Mouse (Mus musculus) stomach, postnatal 0 days (tissue): Measurements from ENCODE around the gene Tenm4. TPM values are rescaled to one million over a fixed set of nuclear protein-coding genes. Genes with fewer than 3 reads are reported as not detected.

ENCODE experiments used
- ATAC-seq: fragments of 200-750 bp; cut with Nextera tagmentation; 2 replicates; pipeline ENCODE4 v1.8.0; 2017; ENCODE audit not compliant: low FRiP score, low TSS enrichment
- DNase-seq: peaks from one replicate; pipeline ENCODE4 v3.0.0-alpha.2; 2016; ENCODE audit warnings: low spot score
- H3K27ac ChIP-seq: fragments of 300-500 bp; sonication (generic); replicated peaks from 2 replicates; pipeline ENCODE4 v1.5.1; 2014; ENCODE audit warnings: mild to moderate bottlenecking, control low read depth
- H3K27me3 ChIP-seq: fragments of 300-500 bp; sonication (generic); 2 replicates; pipeline ENCODE4 v1.6.1; 2014; ENCODE audit warnings: low read length; ENCODE audit not compliant: control insufficient read depth, insufficient read depth
- H3K36me3 ChIP-seq: fragments of 300-500 bp; sonication (generic); 2 replicates; pipeline ENCODE4 v1.6.1; 2014; ENCODE audit warnings: low read length, mixed read lengths; ENCODE audit not compliant: control insufficient read depth, insufficient read depth
- H3K4me1 ChIP-seq: fragments of 300-500 bp; sonication (generic); replicated peaks from 2 replicates; pipeline ENCODE4 v1.6.1; 2014; ENCODE audit warnings: antibody characterized with exemption; ENCODE audit not compliant: control insufficient read depth, insufficient read depth
- H3K4me2 ChIP-seq: fragments of 300-500 bp; sonication (generic); replicated peaks from 2 replicates; pipeline ENCODE4 v1.6.1; 2014; ENCODE audit warnings: low read depth, mild to moderate bottlenecking, control low read depth, moderate library complexity
- H3K4me3 ChIP-seq: fragments of 300-500 bp; sonication (generic); 2 replicates; pipeline ENCODE4 v1.5.1; 2014; ENCODE audit warnings: low read depth, low read length, control low read depth
- H3K9ac ChIP-seq: fragments of 300-500 bp; sonication (generic); 2 replicates; pipeline ENCODE4 v1.6.1; 2014; ENCODE audit warnings: mild to moderate bottlenecking, low read length, control low read depth, mixed read lengths
- H3K9me3 ChIP-seq: fragments of 300-500 bp; sonication (generic); 2 replicates; pipeline ENCODE4 v1.6.1; 2016; ENCODE audit warnings: low read length; ENCODE audit not compliant: control insufficient read depth
- CTCF ChIP-seq: IDR thresholded peaks from 2 replicates; pipeline ENCODE4 v1.5.1; 2016; ENCODE audit warnings: antibody characterized with exemption, low read depth, mild to moderate bottlenecking, moderate library complexity
- EP300 ChIP-seq: optimal IDR thresholded peaks from 2 replicates; pipeline ENCODE3; 2016; ENCODE audit warnings: antibody characterized with exemption
- WGBS: fragments of 180-500 bp; shearing (Covaris S2); extraction: QIAGEN DNeasy Blood & Tissue Kit; methylation state at CpG from one replicate; pipeline ENCODE4 v1.1.7; 2014; 5-methylcytosine and 5-hydroxymethylcytosine counted together
- polyA plus RNA-seq: library from polyadenylated mRNA; unstranded; fragments of >200 nt; fragmentation: Nextera tagmentation; extraction: Ambion mirVana; gene quantifications from 2 replicates; pipeline ENCODE4 v1.2.1, GENCODE M21; 2015

The Tenm4 gene
- polyA plus RNA-seq, 1 experiment from 2014 or later, result 7.2 TPM

DNA sequence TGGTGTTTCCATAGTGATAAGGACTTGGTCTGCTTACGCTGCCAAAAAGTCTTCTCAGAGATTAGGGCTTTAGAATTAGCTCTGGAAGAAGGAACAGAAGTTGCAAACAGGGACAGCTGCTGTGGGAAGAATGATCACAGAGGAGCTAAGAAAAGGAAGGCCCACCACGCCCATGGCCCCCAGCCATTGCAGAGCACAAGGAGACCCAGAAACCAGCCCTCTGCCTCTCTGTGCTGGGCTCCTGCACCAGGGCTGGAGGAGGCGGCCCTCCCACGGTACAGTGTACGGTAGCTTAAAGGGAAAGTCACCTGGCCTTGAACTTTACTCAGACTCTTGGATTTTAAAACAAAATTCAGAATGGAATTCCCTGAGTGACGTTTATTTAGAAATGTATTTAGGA, 597.7 kb downstream of the Tenm4 start:
- Histone ChIP-seq H3K9me3 (no peaks in the 10 kb centered on the region), H3K4me2 (no peak overlapping the region), H3K27ac (peak overlapping the region; percentile 78; the same call in 1 of the 2 replicates), H3K36me3 (no peaks in the 10 kb centered on the region), H3K4me1 (no peaks in the 10 kb centered on the region), H3K9ac (no peak overlapping the region), H3K4me3 (no peak overlapping the region), H3K27me3 (no peaks in the 10 kb centered on the region)
- DNase-seq (no peak), ATAC-seq (peak; percentile 45; the same call in 1 of the 2 replicates)
- WGBS, result 59% methylated on average over 6 of the region's 6 CpGs
- no peak for TF ChIP-seq CTCF
- TF ChIP-seq EP300, result no peak

DNA sequence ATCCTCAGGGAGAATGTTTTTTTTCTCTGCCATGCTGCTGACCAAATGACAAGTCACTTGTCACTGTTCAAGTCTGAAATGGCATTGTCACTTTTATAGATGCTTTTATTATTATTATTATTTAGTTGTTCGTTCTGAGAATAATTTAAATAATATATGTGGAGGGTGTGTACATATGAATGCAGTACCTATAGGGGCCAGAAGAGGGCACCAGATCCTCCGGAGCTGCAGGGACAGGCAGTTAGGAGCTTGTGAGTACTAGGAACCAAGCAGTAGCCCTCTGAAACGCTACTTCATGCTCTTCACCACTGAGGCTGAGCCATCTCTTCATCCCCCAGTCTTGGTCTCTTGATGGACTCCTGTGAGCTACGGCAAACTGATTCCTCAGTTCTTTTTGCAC, 598.7 kb downstream of the Tenm4 start:
- TF ChIP-seq EP300 (no peak), CTCF (peak; percentile 71)
- Histone ChIP-seq H3K9me3 (no peaks in the 10 kb centered on the region), H3K9ac (no peak overlapping the region), H3K27me3 (no peaks in the 10 kb centered on the region), H3K4me1 (no peaks in the 10 kb centered on the region), H3K36me3 (no peaks in the 10 kb centered on the region), H3K4me2 (no peak overlapping the region), H3K27ac (peak overlapping the region; percentile 78; the same call in 1 of the 2 replicates), H3K4me3 (no peak overlapping the region)
- DNase-seq, result peak; percentile 25
- no peak for ATAC-seq
- 68% methylated on average over 4 of the region's 4 CpGs for WGBS

DNA sequence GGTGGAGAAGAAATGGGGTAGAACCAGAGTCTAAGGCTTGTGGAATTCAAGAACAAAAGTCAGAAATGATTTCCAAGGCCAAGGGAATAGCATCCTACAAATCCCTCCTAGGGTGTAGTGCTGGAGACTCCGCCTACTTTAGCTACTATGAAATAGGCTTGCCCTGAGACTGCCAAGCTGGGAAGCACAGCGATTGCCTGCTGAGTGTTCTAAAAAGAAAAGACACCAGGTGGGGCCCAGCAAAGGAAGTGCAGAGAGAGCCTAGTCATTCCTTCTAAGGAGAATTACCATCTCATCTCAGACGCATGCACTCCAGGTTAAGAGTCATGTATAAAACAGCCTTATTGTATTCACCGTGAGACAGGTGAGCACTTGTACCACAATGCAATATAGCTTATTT, 601.9 kb downstream of the Tenm4 start:
- Histone ChIP-seq H3K4me3 (no peak overlapping the region), H3K4me1 (no peaks in the 10 kb centered on the region), H3K27me3 (no peaks in the 10 kb centered on the region), H3K9me3 (no peaks in the 10 kb centered on the region), H3K9ac (no peak overlapping the region), H3K36me3 (no peaks in the 10 kb centered on the region), H3K27ac (no peak overlapping the region), H3K4me2 (no peak overlapping the region)
- ATAC-seq, result no peak
- DNase-seq, result no peak
- TF ChIP-seq EP300, result no peak
- no peak for TF ChIP-seq CTCF
- 78% methylated on average over 4 of the region's 4 CpGs for WGBS

DNA sequence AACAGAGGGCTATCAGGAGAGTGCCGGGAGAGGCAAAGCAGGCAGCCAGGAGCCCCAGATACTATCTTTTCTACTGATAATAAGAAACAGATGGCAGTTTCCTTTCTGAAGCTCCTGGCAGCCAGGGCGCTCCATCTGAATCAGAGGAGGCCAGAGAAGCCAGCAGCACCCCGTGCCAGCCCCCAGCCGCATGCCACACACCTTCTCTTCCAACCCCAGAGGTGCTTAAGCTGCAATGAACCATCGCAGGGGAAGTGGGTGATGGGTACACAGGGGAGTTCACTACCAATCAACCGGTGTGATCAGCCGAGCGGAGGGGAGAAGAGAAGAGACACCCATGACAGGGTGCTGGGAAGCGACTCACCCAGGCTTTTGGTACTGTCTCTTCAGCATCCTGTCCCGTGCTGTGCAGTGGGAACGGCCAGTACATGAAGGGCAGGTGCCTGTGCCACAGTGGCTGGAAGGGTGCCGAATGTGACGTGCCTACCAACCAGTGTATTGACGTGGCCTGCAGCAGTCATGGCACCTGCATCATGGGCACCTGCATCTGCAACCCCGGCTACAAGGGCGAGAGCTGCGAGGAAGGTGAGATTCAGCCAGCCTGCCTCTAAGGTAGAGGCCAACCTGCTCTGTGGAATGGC, 602.7 kb downstream of the Tenm4 start:
- Histone ChIP-seq H3K4me3 (no peak overlapping the region), H3K27me3 (no peaks in the 10 kb centered on the region), H3K27ac (no peak overlapping the region), H3K9me3 (no peaks in the 10 kb centered on the region), H3K4me1 (no peaks in the 10 kb centered on the region), H3K36me3 (no peaks in the 10 kb centered on the region), H3K9ac (no peak overlapping the region), H3K4me2 (no peak overlapping the region)
- ATAC-seq, result no peak
- no peak for TF ChIP-seq CTCF
- TF ChIP-seq EP300, result no peak
- DNase-seq, result no peak
- 89% methylated on average over 17 of the region's 17 CpGs for WGBS

DNA sequence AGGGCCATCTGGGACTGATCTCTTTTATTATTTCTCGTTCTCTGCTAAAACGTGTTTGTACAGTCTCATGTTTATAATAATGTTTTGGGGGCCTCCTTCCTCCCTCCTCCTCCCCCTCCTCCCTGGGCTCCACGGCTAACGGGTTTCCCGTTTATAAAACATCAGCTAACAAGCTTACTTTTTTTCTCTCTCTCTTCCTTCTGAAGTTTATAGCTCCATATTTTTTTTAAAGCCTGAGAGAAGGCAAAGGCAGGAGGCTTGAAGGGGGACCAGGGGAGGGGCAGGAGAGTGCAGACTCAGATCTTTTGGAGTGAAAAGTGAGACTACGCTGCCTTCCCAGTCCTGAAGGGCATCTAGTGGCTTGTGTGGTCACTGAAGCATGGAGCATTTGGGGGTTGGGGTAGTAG, 604.0 kb downstream of the Tenm4 start:
- no peak overlapping the region for H3K4me2 ChIP-seq
- no peaks in the 10 kb centered on the region for H3K27me3 ChIP-seq
- DNase-seq, result no peak
- no peak overlapping the region for H3K9ac ChIP-seq
- H3K36me3 ChIP-seq, result no peaks in the 10 kb centered on the region
- peak overlapping the region; percentile 36; the same call in 1 of the 2 replicates for H3K27ac ChIP-seq
- TF ChIP-seq CTCF (no peak), EP300 (no peak)
- 25% methylated on average over 6 of the region's 6 CpGs for WGBS
- H3K4me1 ChIP-seq, result no peaks in the 10 kb centered on the region
- H3K9me3 ChIP-seq, result no peaks in the 10 kb centered on the region
- peak; percentile 40; the same call in 1 of the 2 replicates for ATAC-seq
- H3K4me3 ChIP-seq, result no peak overlapping the region

DNA sequence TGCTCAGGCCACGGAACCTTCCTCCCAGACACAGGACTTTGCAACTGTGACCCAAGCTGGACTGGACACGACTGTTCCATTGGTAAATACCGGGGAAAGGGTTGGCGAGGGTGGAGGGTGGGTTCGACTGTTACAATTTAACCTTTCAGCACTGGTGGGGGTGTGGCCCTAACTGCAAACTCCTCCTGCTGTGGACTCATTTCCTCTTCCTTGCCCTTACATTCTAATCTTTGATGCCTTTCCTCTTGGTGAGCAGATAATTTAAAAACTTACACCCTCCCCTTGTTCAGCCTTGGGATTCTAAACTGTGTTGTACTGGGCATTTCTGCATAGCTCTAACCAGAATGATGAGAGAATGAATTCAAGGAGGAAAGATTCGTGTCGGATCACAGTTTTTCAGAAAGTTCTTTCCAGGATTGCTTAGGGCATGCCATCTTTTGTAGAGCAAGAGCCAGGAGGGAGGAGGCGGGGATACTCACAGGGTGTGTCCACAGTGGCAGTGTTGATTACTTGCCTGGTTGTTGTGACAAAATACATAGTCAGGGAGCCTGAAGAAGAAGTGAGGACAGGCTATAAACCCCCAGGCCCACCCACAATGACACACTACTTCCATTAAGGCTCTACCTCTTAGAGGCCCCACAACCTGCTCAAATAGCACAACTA, 607.0 kb downstream of the Tenm4 start:
- Histone ChIP-seq H3K4me1 (no peaks in the 10 kb centered on the region), H3K9ac (no peak overlapping the region), H3K4me2 (no peak overlapping the region), H3K27me3 (no peaks in the 10 kb centered on the region), H3K4me3 (no peak overlapping the region), H3K27ac (no peak overlapping the region), H3K9me3 (no peaks in the 10 kb centered on the region), H3K36me3 (no peaks in the 10 kb centered on the region)
- no peak for TF ChIP-seq CTCF
- no peak for TF ChIP-seq EP300
- 73% methylated on average over 8 of the region's 8 CpGs for WGBS
- no peak for ATAC-seq
- DNase-seq, result no peak
